Mouse (Mus musculus): ENCODE measurements around the gene Dtnb. TPM values are rescaled to one million over a fixed set of nuclear protein-coding genes. Genes with fewer than 3 reads are reported as not detected.
"Not testable (repeated sequence)": the region's sequence is repeated elsewhere in the genome, so short reads cannot be mapped to it uniquely, and the experiment has no call there.

Gene Dtnb
- 41.3 and 47.2 TPM in 2 replicates for polyA plus RNA-seq (2015; fragmentation: Nextera tagmentation; extraction: Ambion mirVana)

DNA sequence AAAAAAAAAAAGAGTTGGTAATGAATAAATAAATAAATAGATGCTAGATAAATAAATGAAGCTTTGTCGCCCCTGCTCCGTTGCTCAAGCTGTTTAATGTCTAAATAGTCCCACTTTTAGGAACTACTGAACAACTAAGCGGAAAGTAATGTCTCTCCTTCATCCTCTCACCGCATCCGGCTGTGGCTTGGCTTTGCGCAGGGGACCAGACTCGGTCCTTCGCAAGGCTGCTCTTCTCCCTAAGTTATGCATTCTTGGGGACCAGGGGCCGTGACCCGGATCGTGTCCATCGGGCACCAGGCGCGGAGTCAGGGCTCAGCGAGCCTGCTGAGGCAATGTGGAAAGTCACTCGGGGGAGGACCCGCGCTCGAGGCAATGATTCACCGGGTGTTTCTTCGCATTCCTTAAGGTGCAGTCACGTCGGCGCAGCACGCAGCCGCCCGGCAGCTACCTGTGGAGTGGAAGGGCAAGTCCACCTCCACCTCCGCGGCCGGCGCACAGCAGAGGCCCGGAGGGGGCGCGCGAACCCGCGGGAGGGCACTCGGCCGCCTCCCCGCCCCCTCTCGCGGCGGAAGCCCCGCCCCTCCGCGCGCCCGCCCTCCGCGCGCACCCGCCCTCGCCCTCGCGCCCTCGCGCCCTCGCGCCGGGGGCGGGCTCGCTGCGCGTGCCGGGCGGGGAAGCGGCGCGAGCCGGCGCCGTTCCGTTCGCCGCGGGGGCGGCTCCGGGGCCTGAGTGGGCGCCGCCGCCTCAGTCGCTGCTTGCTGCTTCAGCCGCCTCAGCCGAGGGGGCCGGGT is at the start of gene Dtnb:
Gene Dtnb (plus strand): TSS at position 595 of the 794 bp plus-strand sequence.
- peak; percentile 86 for ATAC-seq (replicated peaks; ENCODE audit: low FRiP score)
- peaks cover 16% of the 10 kb centered on the region for H3K4me1 ChIP-seq
- H3K4me2 ChIP-seq: peak within 1 kb of the TSS; percentile 88
- H3K36me3 ChIP-seq: no peaks in the 10 kb centered on the region
- H3K27ac ChIP-seq: peak within 1 kb of the TSS; percentile 98
- H3K9me3 ChIP-seq (replicated peaks): no peaks in the 10 kb centered on the region
- H3K4me3 ChIP-seq (replicated peaks): peak within 1 kb of the TSS; percentile 90
- no peaks in the 10 kb centered on the region for H3K27me3 ChIP-seq
- peak within 1 kb of the TSS; percentile 89 for H3K9ac ChIP-seq
- under 1% methylated on average over 76 of the region's 85 CpGs for WGBS

GRCm38 (mm10) chr12:3525536-3525935 is 46.6 kb upstream of the Dtnb start:
- H3K27ac ChIP-seq: no peak overlapping the region
- no peaks in the 10 kb centered on the region for H3K4me1 ChIP-seq
- no peaks in the 10 kb centered on the region; the same call in none of the 2 replicates for H3K9me3 ChIP-seq (replicated peaks)
- no peak for ATAC-seq (replicated peaks; ENCODE audit: low FRiP score)
- WGBS: 92% methylated on average over 5 of the region's 5 CpGs
- no peak overlapping the region for H3K4me2 ChIP-seq
- H3K4me3 ChIP-seq (replicated peaks): no peak overlapping the region
- no peak overlapping the region for H3K9ac ChIP-seq
- no peaks in the 10 kb centered on the region for H3K36me3 ChIP-seq
- H3K27me3 ChIP-seq: no peaks in the 10 kb centered on the region

DNA sequence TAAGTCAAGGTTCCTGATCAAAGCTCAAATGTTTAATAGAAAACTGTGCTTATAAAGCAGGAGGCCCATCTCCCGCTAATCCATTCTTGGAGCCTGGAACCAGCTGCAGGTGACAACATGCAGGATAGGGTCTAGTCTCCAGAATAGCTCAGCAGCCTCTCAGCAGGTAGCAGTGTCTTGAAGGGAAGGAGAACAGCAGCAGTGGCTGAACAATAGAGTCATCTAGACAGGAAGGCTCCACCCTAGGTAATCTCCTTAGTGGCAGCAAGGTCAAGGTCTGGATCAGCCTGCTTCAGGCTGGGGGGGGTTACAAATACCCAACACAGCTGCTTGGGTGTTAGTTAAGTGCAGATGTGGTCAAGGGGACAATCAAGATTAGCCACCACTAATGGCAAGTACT is 36.7 kb upstream of the Dtnb start:
- 92% methylated on average over 1 of the region's 1 CpGs for WGBS
- H3K9me3 ChIP-seq (replicated peaks); H3K4me2 ChIP-seq; H3K27ac ChIP-seq; H3K36me3 ChIP-seq; ATAC-seq (replicated peaks; ENCODE audit: low FRiP score); H3K4me1 ChIP-seq; H3K4me3 ChIP-seq (replicated peaks); H3K27me3 ChIP-seq; H3K9ac ChIP-seq: not testable (repeated sequence)

DNA sequence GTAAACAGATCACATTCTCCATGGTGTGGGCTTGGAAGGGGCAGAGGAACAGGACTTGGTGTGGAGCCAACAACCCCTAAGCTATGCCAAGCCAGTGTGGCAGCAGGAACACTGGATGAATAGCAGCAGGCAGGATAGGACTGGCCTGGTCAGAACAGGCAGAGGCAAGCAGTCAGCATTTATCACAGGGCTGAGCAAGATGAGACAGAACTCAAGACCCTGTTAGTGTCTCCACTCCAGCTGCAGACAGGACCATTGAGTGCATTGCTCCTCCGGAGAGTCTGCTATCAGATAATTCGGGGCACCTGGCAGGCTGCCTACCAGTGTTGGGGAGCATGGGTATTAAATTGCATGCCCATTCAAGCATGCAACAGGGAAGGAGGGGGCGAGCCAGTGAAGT is 34.6 kb upstream of the Dtnb start:
- Histone ChIP-seq H3K9ac (no peak overlapping the region), H3K27ac (peak overlapping the region; percentile 50), H3K4me1 (no peaks in the 10 kb centered on the region), H3K27me3 (no peaks in the 10 kb centered on the region), H3K36me3 (no peaks in the 10 kb centered on the region), H3K9me3 (replicated peaks) (no peaks in the 10 kb centered on the region), H3K4me2 (no peak overlapping the region), H3K4me3 (replicated peaks) (no peak overlapping the region)
- ATAC-seq (replicated peaks; ENCODE audit: low FRiP score): peak; percentile 86
- 38% methylated on average over 3 of the region's 3 CpGs for WGBS

DNA sequence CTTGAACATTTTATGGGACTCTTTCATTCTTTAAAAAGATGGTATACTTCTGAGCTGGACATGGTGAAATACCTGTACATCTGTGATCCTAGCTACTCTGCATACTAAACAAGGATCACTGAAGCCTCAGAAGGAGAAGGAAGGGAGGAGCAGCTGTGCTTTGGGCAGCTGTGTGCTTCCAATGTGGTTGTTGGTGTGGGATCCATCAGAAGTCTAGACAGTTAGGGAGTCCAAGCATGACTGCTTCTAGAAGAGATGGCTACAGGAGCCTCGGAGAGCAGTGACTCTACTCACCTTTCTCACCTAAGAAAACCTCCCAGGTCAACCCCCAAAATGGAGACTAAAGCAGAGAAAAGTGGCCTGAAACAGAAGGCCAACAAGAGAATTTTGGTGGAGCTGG is 34.1 kb upstream of the Dtnb start:
- peak overlapping the region; percentile 34 for H3K27ac ChIP-seq
- 30% methylated on average over 1 of the region's 1 CpGs for WGBS

DNA sequence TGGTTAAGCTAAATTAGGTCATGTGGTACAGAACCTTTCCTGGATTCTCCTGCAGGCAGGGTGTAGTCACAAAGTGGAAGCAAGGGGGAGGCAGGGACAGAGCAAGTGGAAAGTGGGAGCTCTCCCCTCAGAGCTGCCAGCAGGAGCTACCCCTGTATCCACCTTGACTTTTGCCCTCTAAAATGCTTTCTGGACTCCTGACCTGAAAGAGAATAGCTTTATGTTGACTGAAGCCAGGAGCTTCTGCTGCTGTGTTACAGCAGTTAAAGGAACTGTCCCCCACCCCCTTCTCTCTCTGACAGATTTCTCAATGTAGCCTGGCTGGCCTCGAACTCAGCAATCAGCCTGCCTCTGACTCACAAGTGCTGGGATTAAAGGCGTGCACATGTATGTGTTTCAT is 32.6 kb upstream of the Dtnb start:
- no peaks in the 10 kb centered on the region for H3K36me3 ChIP-seq
- no peak for ATAC-seq (replicated peaks; ENCODE audit: low FRiP score)
- H3K4me3 ChIP-seq (replicated peaks): no peak overlapping the region
- no peaks in the 10 kb centered on the region for H3K9me3 ChIP-seq (replicated peaks)
- H3K9ac ChIP-seq: no peak overlapping the region
- H3K4me2 ChIP-seq: no peak overlapping the region
- H3K4me1 ChIP-seq: no peaks in the 10 kb centered on the region
- no peaks in the 10 kb centered on the region for H3K27me3 ChIP-seq
- WGBS: 77% methylated on average over 2 of the region's 2 CpGs
- H3K27ac ChIP-seq: no peak overlapping the region

More for the DNA sequence above, 34.1 kb upstream of the Dtnb start:
- no peaks in the 10 kb centered on the region for H3K27me3 ChIP-seq
- peak; percentile 69 for ATAC-seq (replicated peaks; ENCODE audit: low FRiP score)
- no peak overlapping the region for H3K9ac ChIP-seq
- no peak overlapping the region for H3K4me2 ChIP-seq
- H3K4me3 ChIP-seq (replicated peaks): no peak overlapping the region
- no peaks in the 10 kb centered on the region for H3K36me3 ChIP-seq
- no peaks in the 10 kb centered on the region for H3K4me1 ChIP-seq
- no peaks in the 10 kb centered on the region for H3K9me3 ChIP-seq (replicated peaks)

- Histone ChIP-seq H3K36me3 (no peaks in the 10 kb centered on the region), H3K4me2 (no peak overlapping the region), H3K4me3 (replicated peaks) (no peak overlapping the region), H3K4me1 (no peaks in the 10 kb centered on the region), H3K27ac (no peak overlapping the region), H3K9ac (no peak overlapping the region), H3K9me3 (replicated peaks) (no peaks in the 10 kb centered on the region), H3K27me3 (no peaks in the 10 kb centered on the region)
- no peak for ATAC-seq (replicated peaks; ENCODE audit: low FRiP score)
- 90% methylated on average over 7 of the region's 7 CpGs for WGBS
Observed at GRCm38 (mm10) chr12:3540871-3541270, 31.3 kb upstream of the Dtnb start.

DNA sequence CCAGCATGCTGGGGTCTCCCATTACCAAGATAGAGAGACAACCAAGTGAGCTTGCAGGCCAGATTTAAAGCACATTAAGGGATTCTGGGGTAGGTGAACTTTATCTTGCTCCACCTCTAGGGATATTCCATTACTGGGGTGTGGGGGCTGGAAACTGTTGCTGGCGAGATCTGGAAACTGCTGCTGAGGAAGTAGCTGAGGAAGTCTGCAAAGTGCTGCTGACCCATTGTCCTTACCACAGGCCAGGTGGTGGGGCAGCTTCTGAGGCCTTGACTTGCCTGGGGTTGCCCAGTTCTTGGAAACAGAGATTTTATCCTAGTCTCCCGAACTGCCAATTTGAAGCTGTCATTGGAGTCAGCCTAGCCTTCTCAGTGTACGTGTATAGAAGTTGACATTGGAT is 26.7 kb upstream of the Dtnb start:
- H3K4me2 ChIP-seq: no peak overlapping the region
- H3K4me3 ChIP-seq (replicated peaks): no peak overlapping the region
- H3K27me3 ChIP-seq: no peaks in the 10 kb centered on the region
- peaks cover 4% of the 10 kb centered on the region for H3K4me1 ChIP-seq
- no peaks in the 10 kb centered on the region for H3K36me3 ChIP-seq
- H3K9ac ChIP-seq: no peak overlapping the region
- ATAC-seq (replicated peaks; ENCODE audit: low FRiP score): no peak
- 79% methylated on average over 3 of the region's 3 CpGs for WGBS
- no peak overlapping the region for H3K27ac ChIP-seq
- H3K9me3 ChIP-seq (replicated peaks): no peaks in the 10 kb centered on the region

DNA sequence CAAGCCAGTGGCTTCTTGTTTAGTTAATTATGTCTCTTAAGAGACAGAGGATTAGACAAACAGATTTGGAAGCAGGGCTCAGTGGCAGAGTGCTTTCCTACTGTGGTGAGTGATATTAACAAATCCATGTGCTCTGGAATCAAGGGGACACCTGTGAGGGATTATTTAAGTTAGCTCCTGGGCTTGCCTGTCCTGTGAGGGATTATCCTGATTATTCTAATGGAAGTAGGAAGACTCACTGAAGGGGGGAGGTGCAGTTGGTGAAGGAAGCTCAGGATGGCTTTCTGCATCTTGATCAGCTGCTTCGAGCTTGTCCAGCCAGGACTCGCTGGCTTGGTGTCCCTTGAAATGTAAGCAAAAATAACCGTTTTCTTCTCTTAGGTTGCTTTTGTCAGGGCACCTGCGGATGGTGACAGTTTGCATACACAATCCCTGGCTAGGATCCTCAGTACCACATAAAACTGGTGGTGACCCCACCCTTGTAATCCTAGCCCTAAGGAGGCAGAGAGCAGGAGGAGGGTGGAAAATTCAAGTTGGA is 26.0 kb upstream of the Dtnb start:
- Histone ChIP-seq H3K9me3 (replicated peaks) (no peaks in the 10 kb centered on the region), H3K27me3 (no peaks in the 10 kb centered on the region), H3K4me2 (no peak overlapping the region), H3K27ac (no peak overlapping the region), H3K4me1 (peaks cover 4% of the 10 kb centered on the region), H3K36me3 (no peaks in the 10 kb centered on the region), H3K9ac (no peak overlapping the region), H3K4me3 (replicated peaks) (no peak overlapping the region)
- ATAC-seq (replicated peaks; ENCODE audit: low FRiP score): no peak
- WGBS: 54% methylated on average over 4 of the region's 4 CpGs

- no peak overlapping the region for H3K9ac ChIP-seq
- no peak overlapping the region for H3K27ac ChIP-seq
- no peaks in the 10 kb centered on the region for H3K27me3 ChIP-seq
- 41% methylated on average over 6 of the region's 6 CpGs for WGBS
- peaks cover 4% of the 10 kb centered on the region for H3K4me1 ChIP-seq
- H3K4me2 ChIP-seq: no peak overlapping the region
- H3K36me3 ChIP-seq: no peaks in the 10 kb centered on the region
- no peak overlapping the region for H3K4me3 ChIP-seq (replicated peaks)
- ATAC-seq (replicated peaks; ENCODE audit: low FRiP score): no peak
- H3K9me3 ChIP-seq (replicated peaks): no peaks in the 10 kb centered on the region
Observed at GRCm38 (mm10) chr12:3546781-3547180, 25.4 kb upstream of the Dtnb start.

- H3K27ac ChIP-seq: no peak overlapping the region
- H3K4me3 ChIP-seq (replicated peaks): no peak overlapping the region
- no peak overlapping the region for H3K4me2 ChIP-seq
- no peak overlapping the region for H3K9ac ChIP-seq
- H3K36me3 ChIP-seq: no peaks in the 10 kb centered on the region
- no peaks in the 10 kb centered on the region for H3K27me3 ChIP-seq
- H3K9me3 ChIP-seq (replicated peaks): no peaks in the 10 kb centered on the region
- peaks cover 4% of the 10 kb centered on the region for H3K4me1 ChIP-seq
- 64% methylated on average over 4 of the region's 4 CpGs for WGBS
- ATAC-seq (replicated peaks; ENCODE audit: low FRiP score): no peak
Observed at GRCm38 (mm10) chr12:3547506-3547905, 24.7 kb upstream of the Dtnb start.

DNA sequence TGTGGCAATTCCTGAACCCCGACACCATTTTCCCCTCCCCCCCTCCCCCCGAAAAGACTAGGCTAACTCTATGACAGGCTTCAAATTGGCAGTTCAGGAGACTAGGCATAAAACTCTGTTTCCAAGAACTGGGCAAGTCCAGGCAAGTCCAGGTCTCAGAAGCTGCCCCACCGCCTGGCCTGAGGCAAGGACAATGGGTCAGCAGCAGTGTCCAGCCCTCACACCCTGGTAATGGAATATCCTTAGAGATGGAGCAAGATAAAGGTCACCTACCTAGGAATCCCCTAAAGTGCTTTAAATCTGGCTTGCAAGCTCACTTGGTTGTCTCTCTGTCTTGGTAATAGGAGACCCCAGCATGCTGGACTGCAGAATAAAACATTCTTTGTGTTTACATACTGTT is 24.3 kb upstream of the Dtnb start:
- Histone ChIP-seq H3K9me3 (replicated peaks) (no peaks in the 10 kb centered on the region), H3K4me1 (peaks cover 4% of the 10 kb centered on the region), H3K27me3 (no peaks in the 10 kb centered on the region), H3K36me3 (no peaks in the 10 kb centered on the region), H3K4me3 (replicated peaks) (no peak overlapping the region), H3K9ac (no peak overlapping the region), H3K27ac (no peak overlapping the region), H3K4me2 (no peak overlapping the region)
- ATAC-seq (replicated peaks; ENCODE audit: low FRiP score): no peak
- WGBS: 84% methylated on average over 3 of the region's 3 CpGs

Data from kidney, embryonic 15.5 days (tissue).